In the genomic region with DNA sequence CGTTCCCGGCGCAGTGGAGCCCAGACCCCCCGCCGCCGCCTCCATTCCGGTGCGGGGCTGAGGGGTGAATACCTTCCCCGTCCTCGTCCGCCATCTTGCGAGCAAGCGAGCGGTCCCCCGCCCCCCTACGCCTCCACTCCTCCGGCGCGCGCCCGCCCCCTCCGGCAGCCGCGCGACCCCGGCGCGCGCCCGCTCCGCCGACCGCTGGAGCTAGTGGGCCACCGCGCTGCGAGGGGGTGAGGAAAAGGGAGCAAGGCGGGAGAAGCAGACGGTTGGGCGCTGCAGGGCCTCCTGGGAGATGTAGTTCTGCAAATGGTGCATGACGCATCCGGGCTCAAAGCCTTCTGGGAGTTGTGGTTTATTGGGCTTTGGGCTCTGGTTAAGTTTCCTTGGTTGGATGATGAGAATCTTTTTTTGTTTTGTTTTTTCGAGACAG, we compare ENCODE assay signal across 8 mouse cellular contexts. TPM values are rescaled to one million over a fixed set of nuclear protein-coding genes. Genes with fewer than 3 reads are reported as not detected.
DNase-seq lines count a peak whose midpoint lies in the region; ATAC-seq lines count a peak whose summit lies in the region.

Gene Snx27, minus strand, starts transcription at position 261 of the 436 bp plus-strand sequence.

- WGBS in hindbrain, embryonic 12.5 days: under 1% methylated on average over 39 of the region's 42 CpGs

- no peaks in the 10 kb centered on the region for H3K27me3 ChIP-seq in hindbrain, embryonic 12.5 days

- peak within 1 kb of the TSS; percentile 93 for H3K4me2 ChIP-seq in hindbrain, embryonic 12.5 days (replicated peaks)

- H3K36me3 ChIP-seq in hindbrain, embryonic 12.5 days: no peaks in the 10 kb centered on the region

- peak; percentile 95 for DNase-seq in MN1 (ENCODE audit: low spot score)
- DNase-seq in cerebellum, adult 9-10 months: peak; percentile 92
- peak; percentile 92 for DNase-seq in frontal cortex, adult 2 months (ENCODE audit: extremely low spot score in 1 of 2, low spot score in 1 of 2)
- DNase-seq in layer of hippocampus, postnatal 14 days (ENCODE audit: low spot score in 2 of 2): peak; percentile 85 to 96
- peak; percentile 87 for DNase-seq in lung, postnatal 14 days
- DNase-seq in retina, adult 2 months (ENCODE audit: low read depth, low spot score): peak; percentile 73
- peak; percentile 89 to 96 for DNase-seq in thymus, postnatal 36 days

- H3K27ac ChIP-seq in hindbrain, embryonic 12.5 days: peak within 1 kb of the TSS; percentile 91

- no peaks in the 10 kb centered on the region for H3K9me3 ChIP-seq in hindbrain, embryonic 12.5 days (replicated peaks)

- H3K4me1 ChIP-seq in hindbrain, embryonic 12.5 days: peaks cover 19% of the 10 kb centered on the region

- H3K9ac ChIP-seq in hindbrain, embryonic 12.5 days: peak within 1 kb of the TSS; percentile 90

- H3K4me3 ChIP-seq in hindbrain, embryonic 12.5 days: peak within 1 kb of the TSS; percentile 82

- peak; percentile 98 for ATAC-seq in hindbrain, embryonic 12.5 days (ENCODE audit: low FRiP score)

RNA-seq across cellular contexts. Expression of gene Snx27, which starts in this region (rescaled TPM):
- 47.5 and 50.5 TPM in 2 replicates for polyA plus RNA-seq in frontal cortex, adult 2 months (2012; rRNA removed)
- polyA plus RNA-seq in hindbrain, embryonic 12.5 days (2016; fragmentation: Nextera tagmentation; extraction: Ambion mirVana): 68.7 and 73.3 TPM in 2 replicates
- total RNA-seq in layer of hippocampus, postnatal 14 days (2021): 10 to 100 TPM; 87.5 to 99.1 TPM

Comparison
In these comparisons a context has a peak if more than half of its experiments do, and no peak if none do; other contexts are left out.
1. Peak in every context shown above with its lines: DNase-seq, ATAC-seq, H3K4me3 ChIP-seq and H3K27ac ChIP-seq.